Comparison of ENCODE assay signal across 9 mouse cellular contexts in genomic region chr13:52879918-52880317, GRCm38 (mm10). TPM values are rescaled to one million over a fixed set of nuclear protein-coding genes. Genes with fewer than 3 reads are reported as not detected.
DNase-seq lines count a peak whose midpoint lies in the region; ATAC-seq and TF ChIP-seq lines count a peak whose summit lies in the region.
"Had no signal": no experiment of that assay in that cellular context is flagged by ENCODE, and none has a peak within 500 bp of the region (broad histone marks: within the 10 kb centered on the region; RNA-seq: fewer than 3 reads in every experiment).

No protein-coding gene starts in this region.

- H3K9ac ChIP-seq in limb, embryonic 14.5 days (ENCODE audit: low read depth, low read length, severe bottlenecking), result no peak overlapping the region
- H3K9ac ChIP-seq: liver, embryonic 14.5 days had no signal

- no peak overlapping the region for H3K27ac ChIP-seq in limb, embryonic 14.5 days (replicated peaks; ENCODE audit: low read depth, low read length)
- H3K27ac ChIP-seq: liver, embryonic 14.5 days had no signal

- intact Hi-C loops in heart, postnatal 14 days (cut with DNase I), result no loop called here

- H3K4me1 ChIP-seq in limb, embryonic 14.5 days (ENCODE audit: control insufficient read depth, insufficient read depth, low read length), result peaks cover 6% of the 10 kb centered on the region; the same call in 1 of the 2 replicates

- DNase-seq in heart, adult 18-20 months, result peak; percentile 40 to 51
- no peak for DNase-seq in heart, postnatal 14 days
- DNase-seq in adrenal gland, adult 8-10 months, result peak; percentile 64
- DNase-seq in gastrocnemius, postnatal 25 days, result peak; percentile 72
- peak; percentile 23 for DNase-seq in limb, embryonic 14.5 days (ENCODE audit: low spot score)
- DNase-seq in frontal cortex, adult 2 months (ENCODE audit: extremely low spot score in 1 of 2, low spot score in 1 of 2), result no peak
- no peak for DNase-seq in embryo, embryonic 10 days (ENCODE audit: low spot score)
- no peak for DNase-seq in frontal cortex, postnatal 10 days (ENCODE audit: low spot score in 2 of 2)

- no peak for TF ChIP-seq POLR2A in limb, embryonic 14.5 days (IDR thresholded peaks at IDR 0.05; ENCODE audit: borderline replicate concordance, extremely low read depth, insufficient read depth, insufficient read length)

- no peaks in the 10 kb centered on the region for H3K27me3 ChIP-seq in limb, embryonic 14.5 days (ENCODE audit: control insufficient read depth, insufficient read depth, low read length)

- WGBS in limb, embryonic 14.5 days, result 59% methylated on average over 12 of the region's 12 CpGs

- H3K4me2 ChIP-seq in limb, embryonic 14.5 days (replicated peaks; ENCODE audit: low read depth, low read length, severe bottlenecking), result no peak overlapping the region

- no peak for ATAC-seq in limb, embryonic 14.5 days (ENCODE audit: low FRiP score, low read depth)

- no peaks in the 10 kb centered on the region for H3K9me3 ChIP-seq in limb, embryonic 14.5 days (ENCODE audit: control insufficient read depth, low read length)

- no peak overlapping the region for H3K4me3 ChIP-seq in limb, embryonic 14.5 days (replicated peaks; ENCODE audit: low read length)

- H3K36me3 ChIP-seq in limb, embryonic 14.5 days (ENCODE audit: control insufficient read depth, insufficient read depth, low read length), result no peaks in the 10 kb centered on the region

RNA-seq across cellular contexts. Expression of gene Auh, which starts 49.6 kb away (rescaled TPM):
- 100 to 1,000 TPM; 163 to 164 TPM for total RNA-seq in heart, adult 18-20 months (2021)
- total RNA-seq in heart, postnatal 14 days (2021), result 10 to 100 TPM; 92.6 to 95.8 TPM
- total RNA-seq in adrenal gland, adult 8-10 months (2022), result 100 to 1,000 TPM; 136 to 150 (median 143) TPM
- 10 to 100 TPM; 62.9 to 64.6 TPM for total RNA-seq in gastrocnemius, postnatal 25 days (2021)
- 34.0 and 38.9 TPM in 2 replicates for polyA plus RNA-seq in limb, embryonic 14.5 days (2012; rRNA removed)
- polyA plus RNA-seq in limb, embryonic 14.5 days (2014; fragmentation: Nextera tagmentation; extraction: Ambion mirVana), result 33.5 and 33.8 TPM in 2 replicates
- 89.2 and 100 TPM in 2 replicates for polyA plus RNA-seq in frontal cortex, adult 2 months (2012; rRNA removed)

Comparison
In these comparisons a context has a peak if more than half of its experiments do, and no peak if none do; other contexts are left out.
1. DNase-seq: peak in heart, adult 18-20 months (2 of 2), adrenal gland, adult 8-10 months (single experiment), gastrocnemius, postnatal 25 days (single experiment) and limb, embryonic 14.5 days (single experiment); none in heart, postnatal 14 days (0 of 2), frontal cortex, adult 2 months (0 of 2), embryo, embryonic 10 days (single experiment) and frontal cortex, postnatal 10 days (0 of 2).